Mouse (Mus musculus): ENCODE results near the gene Olfr1350. TPM values are rescaled to one million over a fixed set of nuclear protein-coding genes. Genes with fewer than 3 reads are reported as not detected.
A peak's percentile ranks its signal among the peaks of the same experiment; 100 is the strongest.
"Not testable (repeated sequence)": the region's sequence is repeated elsewhere in the genome, so short reads cannot be mapped to it uniquely, and the experiment has no call there.

Olfr1350 gene
- not detected in 2 replicates for polyA plus RNA-seq (2016; fragmentation: Nextera tagmentation; extraction: Ambion mirVana)

DNA sequence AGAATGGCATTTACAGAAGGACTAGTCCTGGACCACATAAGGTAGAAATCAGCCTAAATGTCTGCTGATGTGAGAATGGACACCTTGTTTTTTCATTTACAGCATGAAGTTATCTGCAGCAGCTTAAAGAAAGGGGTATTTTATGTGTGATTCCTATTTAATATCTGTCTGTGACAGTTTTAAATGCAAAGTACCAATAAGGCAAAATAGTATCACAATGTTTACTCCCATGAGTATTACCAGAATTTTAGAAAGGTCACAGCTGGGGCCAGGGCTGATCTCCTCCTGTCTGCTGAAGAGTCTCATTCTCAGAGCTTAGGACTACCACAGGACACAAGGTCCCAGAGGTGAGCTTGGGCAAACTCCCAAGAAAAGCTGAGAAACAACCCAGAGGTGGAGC, at the start of gene Olfr1350:
Gene Olfr1350 (plus strand): TSS at position 301 of the 400 bp plus-strand sequence.
- Histone ChIP-seq H3K4me3 (no peak within 1 kb of the TSS), H3K27me3 (ENCODE audit: low read depth, poor library complexity, severe bottlenecking) (no peaks in the 10 kb centered on the region), H3K4me1 (no peaks in the 10 kb centered on the region), H3K9me3 (replicated peaks) (peaks cover 57% of the 10 kb centered on the region), H3K27ac (replicated peaks) (no peak within 1 kb of the TSS), H3K36me3 (no peaks in the 10 kb centered on the region)
- DNase-seq (ENCODE audit: low spot score), result no peak

DNA sequence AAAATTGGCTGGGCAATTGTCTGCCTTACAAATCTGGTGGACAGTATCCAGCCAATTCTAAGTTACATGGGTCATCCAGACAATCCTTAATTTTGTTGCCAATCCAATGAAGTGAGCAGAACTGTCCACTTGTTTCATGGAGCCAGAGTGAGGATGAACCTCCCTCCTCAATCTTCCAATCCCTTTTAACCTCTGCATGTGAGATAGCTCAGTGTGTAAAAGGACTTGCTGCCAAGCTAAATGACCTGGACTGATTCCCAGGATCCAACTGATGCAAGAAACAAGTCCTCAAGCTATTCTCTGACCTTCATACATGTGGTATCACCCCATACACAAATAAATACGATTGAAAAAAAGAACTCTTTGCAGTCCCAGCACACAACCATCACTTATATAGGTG, 43.0 kb upstream of the Olfr1350 start:
- Histone ChIP-seq H3K4me3 (no peak overlapping the region), H3K36me3 (no peaks in the 10 kb centered on the region), H3K27ac (replicated peaks) (no peak overlapping the region), H3K9me3 (replicated peaks) (peaks cover 73% of the 10 kb centered on the region), H3K4me1 (no peaks in the 10 kb centered on the region), H3K27me3 (ENCODE audit: low read depth, poor library complexity, severe bottlenecking) (no peaks in the 10 kb centered on the region)
- WGBS, result 37% methylated on average over 1 of the region's 1 CpGs
- DNase-seq (ENCODE audit: low spot score), result no peak

DNA sequence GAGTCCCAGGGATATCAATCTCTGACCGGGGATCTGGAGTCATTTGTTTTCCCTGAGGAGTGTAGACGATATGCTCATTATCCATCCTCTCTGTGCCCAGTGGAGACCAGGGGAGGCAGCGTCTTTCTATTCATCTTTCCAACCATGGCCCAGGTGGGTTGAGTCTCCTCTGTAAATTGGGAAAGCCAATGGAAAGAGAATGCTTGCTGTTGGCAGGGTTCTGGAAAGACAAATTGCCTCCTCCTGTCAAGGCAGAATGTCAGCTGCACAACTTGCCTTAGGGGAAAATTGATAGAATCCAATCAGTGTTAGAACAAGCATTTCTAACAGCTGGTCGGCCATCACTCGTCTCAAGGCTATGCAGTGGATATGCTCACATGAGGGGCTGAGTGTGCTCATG, 41.8 kb upstream of the Olfr1350 start, which contains the start of gene Olfr1349:
Gene Olfr1349 (minus strand): TSS at position 101 of the 400 bp plus-strand sequence.
- DNase-seq (ENCODE audit: low spot score), result no peak
- H3K27ac ChIP-seq (replicated peaks), result no peak within 1 kb of the TSS
- 90% methylated on average over 5 of the region's 5 CpGs for WGBS
- peaks cover 78% of the 10 kb centered on the region for H3K9me3 ChIP-seq (replicated peaks)
- H3K36me3 ChIP-seq, result no peaks in the 10 kb centered on the region
- H3K4me1 ChIP-seq, result no peaks in the 10 kb centered on the region
- H3K4me3 ChIP-seq, result no peak within 1 kb of the TSS
- no peaks in the 10 kb centered on the region for H3K27me3 ChIP-seq (ENCODE audit: low read depth, poor library complexity, severe bottlenecking)

DNA sequence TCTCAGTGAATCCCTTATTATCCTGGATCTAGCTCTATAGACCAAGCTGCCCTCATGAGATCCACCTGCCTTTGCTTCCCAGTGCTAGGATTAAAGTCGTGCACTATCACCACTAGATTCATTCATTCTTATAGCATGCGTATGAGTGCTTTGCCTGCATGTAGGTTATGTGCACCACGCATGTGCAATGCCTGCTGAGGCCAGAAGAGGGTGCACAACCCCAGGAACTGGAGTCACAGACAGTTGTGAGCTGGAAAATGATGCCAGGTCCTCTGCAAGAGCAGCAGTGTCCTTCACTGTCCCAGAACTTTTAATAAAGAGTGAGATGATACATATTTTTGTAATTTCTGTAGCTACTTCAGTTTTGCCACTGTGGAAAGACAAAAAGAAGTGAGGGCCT, 39.6 kb upstream of the Olfr1350 start:
- 63% methylated on average over 3 of the region's 3 CpGs for WGBS
- no peak overlapping the region for H3K4me3 ChIP-seq
- no peaks in the 10 kb centered on the region for H3K27me3 ChIP-seq (ENCODE audit: low read depth, poor library complexity, severe bottlenecking)
- no peak overlapping the region for H3K27ac ChIP-seq (replicated peaks)
- DNase-seq (ENCODE audit: low spot score), result no peak
- peaks cover 78% of the 10 kb centered on the region for H3K9me3 ChIP-seq (replicated peaks)
- H3K4me1 ChIP-seq, result no peaks in the 10 kb centered on the region
- H3K36me3 ChIP-seq, result no peaks in the 10 kb centered on the region

DNA sequence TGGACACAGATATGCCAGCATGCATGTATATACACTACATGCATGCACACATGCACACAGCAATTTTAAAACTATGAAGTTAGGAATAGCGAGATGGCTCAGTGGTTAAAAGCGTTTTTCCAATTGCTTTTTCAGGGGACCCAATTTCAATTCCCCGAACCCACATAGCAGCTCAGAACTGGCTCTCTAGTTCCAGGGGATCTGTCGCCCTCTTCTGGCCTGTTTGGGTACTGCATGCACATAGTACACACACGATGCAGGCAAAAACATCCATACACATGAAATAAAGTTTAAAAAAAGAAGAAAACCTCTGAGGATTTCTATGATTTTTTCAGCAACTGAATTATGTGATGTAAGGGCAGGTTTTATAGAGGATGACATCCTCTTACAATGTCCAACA, 38.5 kb upstream of the Olfr1350 start:
- no peak overlapping the region for H3K4me3 ChIP-seq
- H3K36me3 ChIP-seq, result no peaks in the 10 kb centered on the region
- DNase-seq (ENCODE audit: low spot score), result peak; percentile 19
- 68% methylated on average over 5 of the region's 5 CpGs for WGBS
- no peak overlapping the region for H3K27ac ChIP-seq (replicated peaks)
- peaks cover 75% of the 10 kb centered on the region for H3K9me3 ChIP-seq (replicated peaks)
- H3K27me3 ChIP-seq (ENCODE audit: low read depth, poor library complexity, severe bottlenecking), result no peaks in the 10 kb centered on the region
- no peaks in the 10 kb centered on the region for H3K4me1 ChIP-seq

DNA sequence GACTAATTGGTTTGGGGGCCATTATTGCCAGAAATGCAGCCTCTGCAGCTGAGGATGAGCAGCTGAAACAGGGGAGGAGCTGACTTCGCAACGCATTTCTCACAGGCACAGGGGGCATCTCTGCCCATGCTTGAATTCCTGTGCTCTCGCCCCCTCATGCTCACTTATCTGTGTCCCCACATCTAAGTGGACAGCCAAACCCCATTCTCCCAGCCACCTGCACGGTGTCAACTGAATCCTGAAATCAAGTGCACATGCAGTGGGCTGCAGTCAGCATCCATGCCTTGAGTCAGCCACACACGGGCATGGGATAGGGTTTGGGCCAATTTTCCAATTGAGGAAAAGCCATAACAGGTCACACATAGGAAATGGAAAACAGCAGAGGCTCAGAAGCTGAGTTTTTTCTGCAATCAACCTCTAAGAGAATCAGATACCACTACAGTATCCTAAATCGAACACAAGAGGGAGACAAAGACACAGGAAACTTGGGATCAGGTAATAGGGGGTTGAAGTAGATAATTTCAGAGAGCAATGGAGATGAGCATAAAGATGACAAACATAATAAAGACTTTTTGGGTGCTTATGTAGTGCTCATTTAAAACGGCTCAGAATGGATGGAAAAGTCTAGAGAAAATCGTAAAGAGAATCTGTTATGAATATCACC, 21.6 kb downstream of the Olfr1350 start:
- WGBS, result 53% methylated on average over 8 of the region's 8 CpGs
- no peaks in the 10 kb centered on the region for H3K4me1 ChIP-seq
- H3K27ac ChIP-seq (replicated peaks), result no peak overlapping the region
- H3K36me3 ChIP-seq, result no peaks in the 10 kb centered on the region
- H3K4me3 ChIP-seq, result no peak overlapping the region
- no peak for DNase-seq (ENCODE audit: low spot score)
- H3K27me3 ChIP-seq (ENCODE audit: low read depth, poor library complexity, severe bottlenecking), result no peaks in the 10 kb centered on the region
- peaks cover 21% of the 10 kb centered on the region; the same call in 1 of the 2 replicates for H3K9me3 ChIP-seq (replicated peaks)

DNA sequence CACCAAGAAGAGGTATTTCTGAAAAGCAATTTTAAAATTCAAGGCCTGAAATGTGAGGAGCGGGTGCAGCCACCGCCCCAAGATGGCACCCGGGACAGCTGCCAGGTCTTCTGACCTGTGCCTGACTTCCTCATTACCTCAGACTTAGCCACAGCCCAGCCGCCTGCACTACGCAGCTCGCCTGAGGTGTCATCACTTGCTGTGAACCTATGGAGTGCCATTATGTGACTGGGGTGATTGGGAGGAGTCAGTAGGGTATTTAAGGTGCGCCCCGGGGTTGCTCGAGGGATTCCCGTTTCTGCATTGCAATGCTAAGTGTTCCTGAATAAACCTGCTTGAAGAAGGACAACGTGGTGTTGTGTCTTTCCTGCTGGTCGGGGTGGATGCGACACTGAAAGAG, 24.1 kb downstream of the Olfr1350 start:
- H3K27me3 ChIP-seq (ENCODE audit: low read depth, poor library complexity, severe bottlenecking); H3K4me3 ChIP-seq; DNase-seq (ENCODE audit: low spot score); H3K4me1 ChIP-seq; H3K27ac ChIP-seq (replicated peaks); H3K36me3 ChIP-seq: not testable (repeated sequence)
- H3K9me3 ChIP-seq (replicated peaks), result peaks cover 17% of the 10 kb centered on the region; the same call in 1 of the 2 replicates
- WGBS, result 86% methylated on average over 13 of the region's 13 CpGs

DNA sequence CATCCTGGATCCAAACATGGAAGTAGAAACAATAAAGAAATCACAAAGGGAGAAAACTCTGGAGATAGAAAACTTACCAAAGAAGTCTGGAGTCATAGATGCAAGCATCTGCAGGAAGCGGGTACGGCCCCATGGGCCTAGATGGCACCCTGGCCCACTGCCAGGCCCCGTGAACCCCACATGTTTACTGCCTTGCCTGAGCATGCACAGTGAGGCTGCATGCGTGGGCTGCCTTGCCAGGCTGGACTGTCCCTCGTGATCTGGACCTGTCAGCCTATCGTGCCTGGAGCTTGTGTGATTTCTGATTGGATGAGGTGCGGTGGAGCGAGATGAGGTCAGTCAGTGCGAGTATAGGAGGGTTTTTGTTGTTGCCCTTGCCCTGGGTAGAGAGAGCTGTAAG, 38.7 kb downstream of the Olfr1350 start:
- no peaks in the 10 kb centered on the region for H3K36me3 ChIP-seq

More for the DNA sequence above, 38.7 kb downstream of the Olfr1350 start:
- Histone ChIP-seq H3K27me3 (ENCODE audit: low read depth, poor library complexity, severe bottlenecking) (no peaks in the 10 kb centered on the region), H3K9me3 (replicated peaks) (peaks cover 54% of the 10 kb centered on the region), H3K27ac (replicated peaks) (no peak overlapping the region), H3K4me1 (no peaks in the 10 kb centered on the region), H3K4me3 (no peak overlapping the region)
- no peak for DNase-seq (ENCODE audit: low spot score)
- WGBS, result 90% methylated on average over 9 of the region's 9 CpGs

Other genes with a start within 250 kb of the Olfr1350 start
- 5.2 and 8.0 TPM in 2 replicates for gene Zfp583, start 233.6 kb upstream of the Olfr1350 start, polyA plus RNA-seq (2016; fragmentation: Nextera tagmentation; extraction: Ambion mirVana)
- 2.9 and 3.9 TPM in 2 replicates for gene Gm3854, start 221.1 kb upstream of the Olfr1350 start, polyA plus RNA-seq (2016; fragmentation: Nextera tagmentation; extraction: Ambion mirVana)
- 1.8 and 2.7 TPM in 2 replicates for gene Zfp78, start 201.6 kb upstream of the Olfr1350 start, polyA plus RNA-seq (2016; fragmentation: Nextera tagmentation; extraction: Ambion mirVana)
- 10.2 and 12.7 TPM in 2 replicates for gene Zfp28, start 181.5 kb upstream of the Olfr1350 start, polyA plus RNA-seq (2016; fragmentation: Nextera tagmentation; extraction: Ambion mirVana)
- gene Smim17, start 166.1 kb upstream of the Olfr1350 start, polyA plus RNA-seq (2016; fragmentation: Nextera tagmentation; extraction: Ambion mirVana), result 0.48 and 0.91 TPM in 2 replicates
- gene Gm20715, start 154.6 kb upstream of the Olfr1350 start, polyA plus RNA-seq (2016; fragmentation: Nextera tagmentation; extraction: Ambion mirVana), result not detected in 2 replicates
- gene Olfr1344, start 126.2 kb upstream of the Olfr1350 start, polyA plus RNA-seq (2016; fragmentation: Nextera tagmentation; extraction: Ambion mirVana), result 0.19 TPM in 1 of 2 replicates, not detected in the other
- not detected in 2 replicates for gene Olfr1336, start 108.7 kb upstream of the Olfr1350 start, polyA plus RNA-seq (2016; fragmentation: Nextera tagmentation; extraction: Ambion mirVana)
- not detected in 2 replicates for gene Olfr1346, start 97.7 kb upstream of the Olfr1350 start, polyA plus RNA-seq (2016; fragmentation: Nextera tagmentation; extraction: Ambion mirVana)
- gene Olfr5, start 77.9 kb upstream of the Olfr1350 start, polyA plus RNA-seq (2016; fragmentation: Nextera tagmentation; extraction: Ambion mirVana), result not detected in 2 replicates
- gene Olfr1347, start 65.1 kb upstream of the Olfr1350 start, polyA plus RNA-seq (2016; fragmentation: Nextera tagmentation; extraction: Ambion mirVana), result not detected in 2 replicates
- not detected in 2 replicates for gene Olfr1348, start 56.1 kb upstream of the Olfr1350 start, polyA plus RNA-seq (2016; fragmentation: Nextera tagmentation; extraction: Ambion mirVana)
- gene Olfr1349, start 41.9 kb upstream of the Olfr1350 start, polyA plus RNA-seq (2016; fragmentation: Nextera tagmentation; extraction: Ambion mirVana), result not detected in 2 replicates
- gene Zim1, start 131.6 kb downstream of the Olfr1350 start, polyA plus RNA-seq (2016; fragmentation: Nextera tagmentation; extraction: Ambion mirVana), result 0.48 and 0.86 TPM in 2 replicates
- 86.6 and 95.0 TPM in 2 replicates for gene Peg3, start 165.6 kb downstream of the Olfr1350 start, polyA plus RNA-seq (2016; fragmentation: Nextera tagmentation; extraction: Ambion mirVana)
- gene Usp29, start 165.7 kb downstream of the Olfr1350 start, polyA plus RNA-seq (2016; fragmentation: Nextera tagmentation; extraction: Ambion mirVana), result 7.7 and 10.8 TPM in 2 replicates